Mouse (Mus musculus) T-helper 2 cell (primary cell): ENCODE data around the gene Gnai2.
"Not testable (repeated sequence)": the region's sequence is repeated elsewhere in the genome, so short reads cannot be mapped to it uniquely, and the experiment has no call there.

Experiments used
- in situ Hi-C: fragments of 300-600 bp; cut with MboI, MseI; formaldehyde crosslinking; loops from one replicate; pipeline ENCODE4 v1.15.1; 2025; ENCODE audit warnings: high pct_unique_total_duplicates

Gene Gnai2

GRCm38 (mm10) chr9:107571534-107572326 lies 63.4 kb downstream of the Gnai2 start:
- in situ Hi-C loops: no loop called here

- in situ Hi-C loops: no loop called here
Measured at GRCm38 (mm10) chr9:107570845-107571244, 64.3 kb downstream of the Gnai2 start.

- in situ Hi-C loops: no loop called here
Measured at GRCm38 (mm10) chr9:107570016-107570415, 65.2 kb downstream of the Gnai2 start.

- in situ Hi-C loops: no loop called here
Measured at GRCm38 (mm10) chr9:107569270-107569669, 65.9 kb downstream of the Gnai2 start.

- in situ Hi-C loops: no loop called here
Measured at GRCm38 (mm10) chr9:107568331-107569261, 66.6 kb downstream of the Gnai2 start.

GRCm38 (mm10) chr9:107567702-107568319 lies 67.4 kb downstream of the Gnai2 start, which contains the start of gene Hyal2:
Gene Hyal2, plus strand, starts transcription at chr9:107567945.
- in situ Hi-C loops: no loop called here

- in situ Hi-C loops: no loop called here
Measured at GRCm38 (mm10) chr9:107566855-107567254, 68.3 kb downstream of the Gnai2 start.

GRCm38 (mm10) chr9:107566041-107566709 lies 69.0 kb downstream of the Gnai2 start:
- in situ Hi-C loops: no loop called here

GRCm38 (mm10) chr9:107565556-107565955 lies 69.6 kb downstream of the Gnai2 start:
- in situ Hi-C loops: not testable (repeated sequence)
